Mouse (Mus musculus): Measurements from ENCODE around the gene Hba-a1. TPM values are rescaled to one million over a fixed set of nuclear protein-coding genes. Genes with fewer than 3 reads are reported as not detected.

Hba-a1 gene
- polyA plus RNA-seq, 1 experiment from 2014 or later: 72,929 TPM

DNA sequence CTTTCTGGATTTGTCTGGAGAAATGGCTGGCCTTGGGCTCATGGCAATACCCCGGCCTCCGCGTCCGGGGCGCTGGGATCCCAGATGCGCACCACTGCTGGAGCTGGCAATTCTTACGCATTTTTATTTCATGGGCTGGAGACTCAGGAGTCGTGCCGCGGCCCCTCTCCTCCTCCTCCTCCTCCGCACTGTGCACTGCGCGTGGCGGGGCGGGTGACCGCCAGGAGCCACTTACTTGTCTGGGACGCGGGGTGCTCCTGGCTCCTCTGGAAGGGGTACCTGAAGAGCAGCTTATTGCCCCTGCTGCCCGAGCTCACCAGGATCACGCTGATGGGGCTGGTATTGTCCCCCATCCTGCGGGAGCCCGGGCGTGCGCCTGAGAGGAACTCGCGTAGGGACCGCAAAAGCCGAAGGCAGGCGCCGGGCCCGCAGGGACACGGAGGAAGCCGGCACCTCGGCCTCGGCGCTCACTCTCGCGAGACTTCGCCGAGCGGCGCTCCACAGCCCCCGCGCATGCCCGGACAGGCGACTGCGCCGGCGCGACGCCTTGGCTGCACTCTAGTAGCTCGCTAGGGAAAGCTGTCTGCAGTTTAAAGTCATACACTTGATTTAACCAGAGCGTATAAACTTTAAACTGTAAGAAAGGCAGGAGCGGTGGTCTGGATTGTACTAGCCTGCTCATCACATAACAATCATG, 16.0 kb upstream of the Hba-a1 start, which contains the start of gene Nprl3:
TSS of gene Nprl3 (minus strand) at position 520 of the 697 bp plus-strand sequence.
- peaks cover 70% of the 10 kb centered on the region for H3K4me1 ChIP-seq (ENCODE audit: control insufficient read depth, low read depth, low read length)
- H3K9me3 ChIP-seq (replicated peaks; ENCODE audit: control insufficient read depth, low read length): no peaks in the 10 kb centered on the region
- peak within 1 kb of the TSS; percentile 74 for H3K4me2 ChIP-seq (ENCODE audit: low read depth, low read length)
- H3K27me3 ChIP-seq (ENCODE audit: control insufficient read depth, insufficient read depth, low read depth, low read length): no peaks in the 10 kb centered on the region
- peak within 1 kb of the TSS; percentile 98 for H3K9ac ChIP-seq (ENCODE audit: low read depth, low read length)
- H3K27ac ChIP-seq (ENCODE audit: low read length): peak within 1 kb of the TSS; percentile 99
- peak within 1 kb of the TSS; percentile 85 for H3K4me3 ChIP-seq (ENCODE audit: low read depth, low read length)
- H3K36me3 ChIP-seq (ENCODE audit: control insufficient read depth, insufficient read depth): no peaks in the 10 kb centered on the region; the same call in 1 of the 2 replicates
- WGBS (ENCODE audit: insufficient replicate concordance): under 1% methylated on average over 54 of the region's 54 CpGs
- peak; percentile 77 for ATAC-seq (ENCODE audit: low read depth)

- Histone ChIP-seq H3K9me3 (replicated peaks; ENCODE audit: control insufficient read depth, low read length) (no peaks in the 10 kb centered on the region), H3K4me2 (ENCODE audit: low read depth, low read length) (peak overlapping the region; percentile 74), H3K27ac (ENCODE audit: low read length) (peak overlapping the region; percentile 99), H3K27me3 (ENCODE audit: control insufficient read depth, insufficient read depth, low read depth, low read length) (no peaks in the 10 kb centered on the region), H3K4me1 (ENCODE audit: control insufficient read depth, low read depth, low read length) (peaks cover 64% of the 10 kb centered on the region), H3K36me3 (ENCODE audit: control insufficient read depth, insufficient read depth) (no peaks in the 10 kb centered on the region), H3K4me3 (ENCODE audit: low read depth, low read length) (peak overlapping the region; percentile 85), H3K9ac (ENCODE audit: low read depth, low read length) (peak overlapping the region; percentile 98)
- ATAC-seq (ENCODE audit: low read depth): peak; percentile 3; the same call in 1 of the 2 replicates
- 17% methylated on average over 5 of the region's 5 CpGs for WGBS (ENCODE audit: insufficient replicate concordance)
These were observed 15.3 kb upstream of the Hba-a1 start for GRCm38 (mm10) chr11:32267964-32268363.

DNA sequence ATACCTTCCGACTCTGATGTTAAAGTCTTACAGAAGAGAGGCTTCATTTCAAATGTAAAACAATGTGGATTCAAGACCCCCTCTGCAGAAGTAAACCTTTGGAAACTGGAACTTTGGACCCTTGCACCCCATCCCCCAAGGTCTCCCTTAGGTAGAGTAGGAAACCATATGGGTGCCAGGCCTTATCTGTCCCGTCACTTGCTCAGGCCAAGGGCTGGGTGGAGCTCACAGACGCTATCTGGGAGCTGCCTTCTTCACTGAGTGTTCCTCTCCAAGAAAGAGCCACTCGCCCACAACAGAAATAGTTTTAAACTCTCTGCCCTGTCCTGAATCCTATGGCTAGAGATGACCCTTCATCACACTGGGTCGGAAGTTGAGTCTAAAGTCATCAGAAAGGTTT, 14.4 kb upstream of the Hba-a1 start:
- Histone ChIP-seq H3K4me1 (ENCODE audit: control insufficient read depth, low read depth, low read length) (peaks cover 57% of the 10 kb centered on the region), H3K9me3 (replicated peaks; ENCODE audit: control insufficient read depth, low read length) (no peaks in the 10 kb centered on the region), H3K4me2 (ENCODE audit: low read depth, low read length) (peak overlapping the region; percentile 74), H3K9ac (ENCODE audit: low read depth, low read length) (peak overlapping the region; percentile 98), H3K27ac (ENCODE audit: low read length) (peak overlapping the region; percentile 99), H3K4me3 (ENCODE audit: low read depth, low read length) (peak overlapping the region; percentile 85), H3K36me3 (ENCODE audit: control insufficient read depth, insufficient read depth) (no peaks in the 10 kb centered on the region), H3K27me3 (ENCODE audit: control insufficient read depth, insufficient read depth, low read depth, low read length) (no peaks in the 10 kb centered on the region)
- 19% methylated on average over 5 of the region's 5 CpGs for WGBS (ENCODE audit: insufficient replicate concordance)
- peak; percentile 87 for ATAC-seq (ENCODE audit: low read depth)

- H3K9me3 ChIP-seq (replicated peaks; ENCODE audit: control insufficient read depth, low read length): no peaks in the 10 kb centered on the region
- peak overlapping the region; percentile 73 for H3K27ac ChIP-seq (ENCODE audit: low read length)
- no peak for ATAC-seq (ENCODE audit: low read depth)
- no peak overlapping the region for H3K4me2 ChIP-seq (ENCODE audit: low read depth, low read length)
- H3K4me1 ChIP-seq (ENCODE audit: control insufficient read depth, low read depth, low read length): peaks cover 40% of the 10 kb centered on the region
- H3K9ac ChIP-seq (ENCODE audit: low read depth, low read length): peak overlapping the region; percentile 45
- WGBS (ENCODE audit: insufficient replicate concordance): 42% methylated on average over 4 of the region's 4 CpGs
- H3K36me3 ChIP-seq (ENCODE audit: control insufficient read depth, insufficient read depth): no peaks in the 10 kb centered on the region
- H3K27me3 ChIP-seq (ENCODE audit: control insufficient read depth, insufficient read depth, low read depth, low read length): no peaks in the 10 kb centered on the region
- H3K4me3 ChIP-seq (ENCODE audit: low read depth, low read length): no peak overlapping the region
These were observed 12.1 kb upstream of the Hba-a1 start for GRCm38 (mm10) chr11:32271178-32271577.

DNA sequence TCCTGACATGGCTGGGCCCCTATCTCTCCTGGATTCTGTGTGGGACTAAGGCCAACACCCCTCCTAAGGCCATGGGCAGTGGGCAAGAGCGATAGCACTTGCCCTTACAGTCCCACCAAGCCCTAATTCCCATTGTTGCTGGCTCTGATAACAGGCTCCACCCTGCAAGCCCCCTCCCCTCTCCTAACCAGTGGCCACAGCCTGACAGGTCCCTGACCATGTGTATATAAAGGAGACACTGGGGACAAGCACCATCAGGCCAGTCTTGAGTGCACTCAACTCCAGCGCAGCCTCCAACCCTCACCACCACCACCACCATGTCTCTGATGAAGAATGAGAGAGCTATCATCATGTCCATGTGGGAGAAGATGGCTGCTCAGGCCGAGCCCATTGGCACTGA, 7.0 kb upstream of the Hba-a1 start, which contains the start of gene Hba-x:
TSS of gene Hba-x (plus strand) at position 54 of the 400 bp plus-strand sequence.
- Histone ChIP-seq H3K36me3 (ENCODE audit: control insufficient read depth, insufficient read depth) (no peaks in the 10 kb centered on the region), H3K9ac (ENCODE audit: low read depth, low read length) (0 out of 2 replicates have a peak within 1 kb of the TSS, but pooled peaks have one; percentile 23), H3K4me1 (ENCODE audit: control insufficient read depth, low read depth, low read length) (peaks cover 25% of the 10 kb centered on the region), H3K4me2 (ENCODE audit: low read depth, low read length) (no peak within 1 kb of the TSS), H3K9me3 (replicated peaks; ENCODE audit: control insufficient read depth, low read length) (no peaks in the 10 kb centered on the region), H3K4me3 (ENCODE audit: low read depth, low read length) (no peak within 1 kb of the TSS), H3K27me3 (ENCODE audit: control insufficient read depth, insufficient read depth, low read depth, low read length) (peaks cover 16% of the 10 kb centered on the region), H3K27ac (ENCODE audit: low read length) (peak within 1 kb of the TSS; percentile 43; the same call in 1 of the 2 replicates)
- no peak for ATAC-seq (ENCODE audit: low read depth)
- 72% methylated on average over 3 of the region's 3 CpGs for WGBS (ENCODE audit: insufficient replicate concordance)

DNA sequence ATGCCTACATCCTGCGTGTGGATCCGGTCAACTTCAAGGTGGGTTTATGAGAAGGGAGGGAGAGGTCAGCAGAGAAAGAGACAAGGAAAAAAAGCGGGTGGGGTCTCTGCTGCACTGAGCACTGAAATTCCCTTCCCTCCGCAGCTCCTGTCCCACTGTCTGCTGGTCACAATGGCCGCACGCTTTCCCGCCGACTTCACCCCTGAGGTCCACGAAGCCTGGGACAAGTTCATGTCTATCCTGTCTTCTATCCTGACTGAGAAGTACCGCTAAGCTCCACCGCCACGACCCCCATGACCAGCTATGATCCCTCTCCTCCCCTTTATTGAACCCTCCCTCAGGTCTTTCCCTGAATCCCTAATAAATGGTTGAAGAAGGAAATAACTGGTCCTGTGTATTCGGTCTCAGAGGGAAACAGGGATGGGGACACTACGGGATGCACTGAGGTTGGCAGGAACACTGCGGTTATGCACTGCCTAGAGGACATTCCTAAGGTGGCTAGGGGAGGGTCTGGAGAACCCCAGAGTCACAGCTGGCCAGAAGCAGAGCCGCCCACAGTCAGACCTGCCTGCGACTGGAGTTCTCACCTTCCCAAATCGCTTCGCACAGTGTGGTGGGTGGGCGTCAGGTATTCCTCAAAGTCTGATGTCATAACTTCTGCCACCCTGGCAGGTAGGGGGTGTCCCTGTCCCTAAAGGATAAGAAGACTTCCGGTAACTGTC, 5.4 kb upstream of the Hba-a1 start:
- 69% methylated on average over 21 of the region's 21 CpGs for WGBS (ENCODE audit: insufficient replicate concordance)
- no peaks in the 10 kb centered on the region for H3K36me3 ChIP-seq (ENCODE audit: control insufficient read depth, insufficient read depth)
- H3K4me3 ChIP-seq (ENCODE audit: low read depth, low read length): no peak overlapping the region
- peaks cover 29% of the 10 kb centered on the region for H3K4me1 ChIP-seq (ENCODE audit: control insufficient read depth, low read depth, low read length)
- ATAC-seq (ENCODE audit: low read depth): no peak
- H3K9ac ChIP-seq (ENCODE audit: low read depth, low read length): no peak overlapping the region
- no peak overlapping the region for H3K27ac ChIP-seq (ENCODE audit: low read length)
- H3K9me3 ChIP-seq (replicated peaks; ENCODE audit: control insufficient read depth, low read length): no peaks in the 10 kb centered on the region
- H3K4me2 ChIP-seq (ENCODE audit: low read depth, low read length): no peak overlapping the region
- peaks cover 16% of the 10 kb centered on the region for H3K27me3 ChIP-seq (ENCODE audit: control insufficient read depth, insufficient read depth, low read depth, low read length)

DNA sequence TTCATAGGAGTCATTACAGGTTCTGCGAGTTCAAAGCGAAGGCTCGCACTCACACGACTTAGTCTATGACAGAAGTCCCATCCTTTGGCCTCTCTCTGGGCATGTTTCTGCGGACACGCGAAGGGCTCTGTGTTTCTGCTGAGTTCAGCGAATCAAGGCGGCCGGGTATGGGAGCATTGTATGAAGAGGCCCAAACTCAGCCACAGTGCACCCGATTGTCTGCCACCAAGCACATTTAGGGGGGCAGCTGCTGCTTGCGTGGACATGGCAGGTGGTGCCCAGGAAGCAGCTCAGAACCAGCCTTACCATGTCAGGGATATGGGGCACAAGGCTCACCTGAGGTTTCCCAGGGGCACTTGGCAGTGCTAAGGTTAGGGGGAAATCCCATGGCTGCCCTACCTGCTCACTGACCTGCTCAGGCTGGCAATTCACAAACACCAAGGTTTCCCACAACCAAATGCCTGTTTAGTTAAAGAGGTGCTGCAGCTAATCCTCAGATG, 4.8 kb upstream of the Hba-a1 start:
- peaks cover 29% of the 10 kb centered on the region for H3K4me1 ChIP-seq (ENCODE audit: control insufficient read depth, low read depth, low read length)
- ATAC-seq (ENCODE audit: low read depth): no peak
- no peak overlapping the region for H3K4me3 ChIP-seq (ENCODE audit: low read depth, low read length)
- H3K27me3 ChIP-seq (ENCODE audit: control insufficient read depth, insufficient read depth, low read depth, low read length): peaks cover 16% of the 10 kb centered on the region
- WGBS (ENCODE audit: insufficient replicate concordance): 76% methylated on average over 12 of the region's 12 CpGs
- no peak overlapping the region for H3K4me2 ChIP-seq (ENCODE audit: low read depth, low read length)
- no peaks in the 10 kb centered on the region for H3K36me3 ChIP-seq (ENCODE audit: control insufficient read depth, insufficient read depth)
- no peak overlapping the region for H3K27ac ChIP-seq (ENCODE audit: low read length)
- H3K9ac ChIP-seq (ENCODE audit: low read depth, low read length): peak overlapping the region; percentile 17; the same call in 1 of the 2 replicates
- no peaks in the 10 kb centered on the region for H3K9me3 ChIP-seq (replicated peaks; ENCODE audit: control insufficient read depth, low read length)

- WGBS (ENCODE audit: insufficient replicate concordance): 50% methylated on average over 2 of the region's 2 CpGs
- H3K9me3 ChIP-seq (replicated peaks; ENCODE audit: control insufficient read depth, low read length): no peaks in the 10 kb centered on the region
These were observed 2.7 kb upstream of the Hba-a1 start for GRCm38 (mm10) chr11:32280646-32281045.

More at GRCm38 (mm10) chr11:32280646-32281045, 2.7 kb upstream of the Hba-a1 start:
- Histone ChIP-seq H3K27me3 (ENCODE audit: control insufficient read depth, insufficient read depth, low read depth, low read length) (peaks cover 16% of the 10 kb centered on the region), H3K4me3 (ENCODE audit: low read depth, low read length) (no peak overlapping the region), H3K4me1 (ENCODE audit: control insufficient read depth, low read depth, low read length) (peaks cover 29% of the 10 kb centered on the region), H3K36me3 (ENCODE audit: control insufficient read depth, insufficient read depth) (no peaks in the 10 kb centered on the region), H3K27ac (ENCODE audit: low read length) (peak overlapping the region; percentile 98), H3K9ac (ENCODE audit: low read depth, low read length) (peak overlapping the region; percentile 78), H3K4me2 (ENCODE audit: low read depth, low read length) (peak overlapping the region; percentile 71)
- ATAC-seq (ENCODE audit: low read depth): no peak
